Mouse (Mus musculus) liver, postnatal 0 days (tissue): ENCODE data around the gene Cox4i2.
A peak's percentile ranks its signal among the peaks of the same experiment; 100 is the strongest.

Experiments
- CTCF ChIP-seq: sonication (generic); IDR thresholded peaks from 2 replicates; pipeline ENCODE4 v1.5.1; 2016; ENCODE audit warnings: antibody characterized with exemption, low read depth
- EP300 ChIP-seq: IDR thresholded peaks from 2 replicates; pipeline ENCODE4 v1.6.1; 2016; ENCODE audit warnings: antibody characterized with exemption, low read depth, mild to moderate bottlenecking

DNA sequence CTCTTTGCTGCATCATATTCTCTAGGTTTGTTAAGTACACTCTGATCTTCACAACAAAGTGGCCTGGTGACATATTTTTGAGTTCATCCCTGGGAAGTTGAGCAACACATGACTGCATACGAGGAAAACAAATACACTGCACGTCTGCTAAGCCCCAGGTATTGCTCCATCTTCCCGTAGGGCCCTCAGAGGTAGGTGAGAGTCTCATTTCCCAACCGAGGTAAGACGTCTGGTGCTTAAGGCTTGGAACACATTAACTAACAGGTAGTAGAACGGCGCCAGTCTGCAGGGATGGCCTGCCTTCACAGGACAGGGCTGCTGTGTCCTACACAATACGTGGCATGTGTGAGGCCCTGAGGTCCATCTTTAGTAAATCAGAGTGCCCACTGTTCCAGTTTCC lies 30.7 kb downstream of the Cox4i2 start:
- TF ChIP-seq CTCF (no peak), EP300 (peak; percentile 83)
